Mouse (Mus musculus) forebrain, postnatal 0 days (tissue): Measurements from ENCODE around the gene Arhgef7. TPM values are rescaled to one million over a fixed set of nuclear protein-coding genes. Genes with fewer than 3 reads are reported as not detected.

ENCODE experiments used
- ATAC-seq: fragments of 200-750 bp; cut with Nextera tagmentation; 2 replicates; pipeline ENCODE4 v1.8.0; 2017; ENCODE audit warnings: mild to moderate bottlenecking, moderate library complexity
- DNase-seq: peaks from one replicate; pipeline ENCODE4 v3.0.0-alpha.2; 2015
- H3K27ac ChIP-seq: fragments of 300-500 bp; sonication (generic); 2 replicates; pipeline ENCODE4 v1.5.1; 2014; ENCODE audit warnings: low read depth, mild to moderate bottlenecking, antibody characterized with exemption, low read length, moderate library complexity, mixed read lengths
- H3K27me3 ChIP-seq: fragments of 300-500 bp; sonication (generic); 2 replicates; pipeline ENCODE4 v1.6.1; 2014; ENCODE audit warnings: mild to moderate bottlenecking, low read length, mixed read lengths; ENCODE audit not compliant: insufficient read depth
- H3K36me3 ChIP-seq: fragments of 300-500 bp; sonication (generic); 2 replicates; pipeline ENCODE4 v1.6.1; 2014; ENCODE audit warnings: mild to moderate bottlenecking, moderate library complexity; ENCODE audit not compliant: insufficient read depth
- H3K4me1 ChIP-seq: fragments of 300-500 bp; sonication (generic); 2 replicates; pipeline ENCODE4 v1.6.1; 2014; ENCODE audit warnings: antibody characterized with exemption; ENCODE audit not compliant: insufficient read depth
- H3K4me2 ChIP-seq: fragments of 300-500 bp; sonication (generic); 2 replicates; pipeline ENCODE4 v1.6.1; 2014; ENCODE audit warnings: low read depth, mild to moderate bottlenecking, moderate library complexity
- H3K4me3 ChIP-seq: fragments of 300-500 bp; sonication (generic); 2 replicates; pipeline ENCODE4 v1.5.1; 2014; ENCODE audit warnings: low read depth, low read length, mixed read lengths
- H3K9ac ChIP-seq: fragments of 300-500 bp; sonication (generic); 2 replicates; pipeline ENCODE4 v1.6.1; 2014; ENCODE audit warnings: mild to moderate bottlenecking
- H3K9me3 ChIP-seq: fragments of 300-500 bp; sonication (generic); 2 replicates; pipeline ENCODE4 v1.6.1; 2016; ENCODE audit warnings: low read length
- CTCF ChIP-seq: sonication (generic); IDR thresholded peaks from 2 replicates; pipeline ENCODE4 v1.5.1; 2016; ENCODE audit warnings: antibody characterized with exemption, control low read depth, low read depth
- WGBS: fragments of 180-500 bp; shearing (Covaris S2); extraction: QIAGEN DNeasy Blood & Tissue Kit; methylation state at CpG from one replicate; pipeline ENCODE4 v1.1.7; 2014; 5-methylcytosine and 5-hydroxymethylcytosine counted together
- polyA plus RNA-seq: library from polyadenylated mRNA; unstranded; fragments of >200 nt; fragmentation: Nextera tagmentation; extraction: Ambion mirVana; gene quantifications from 2 replicates; pipeline ENCODE4 v1.2.1, GENCODE M21; 2015
- total RNA-seq: library from RNA; depleted of rRNA; stranded (reverse); fragments of >200 nt; gene quantifications from 2 replicates; pipeline ENCODE4 v1.2.3, GENCODE M21; 2014

Gene Arhgef7
- total and polyA plus RNA-seq, 2 experiments from 2014 or later, result 59.5 to 114 TPM

GRCm38 (mm10) chr8:11797729-11798479 is 70.4 kb downstream of the Arhgef7 start:
- Histone ChIP-seq H3K9me3 (no peaks in the 10 kb centered on the region), H3K27me3 (no peaks in the 10 kb centered on the region), H3K9ac (no peak overlapping the region), H3K36me3 (peaks cover 31% of the 10 kb centered on the region), H3K4me1 (no peaks in the 10 kb centered on the region), H3K4me2 (no peak overlapping the region), H3K4me3 (no peak overlapping the region), H3K27ac (no peak overlapping the region; the same call in 1 of the 2 replicates)
- ATAC-seq (peak; percentile 63), DNase-seq (peak; percentile 50)
- 64% methylated on average over 14 of the region's 14 CpGs for WGBS
- no peak for TF ChIP-seq CTCF

- no peak overlapping the region for H3K27ac ChIP-seq
- 81% methylated on average over 4 of the region's 4 CpGs for WGBS
- ATAC-seq, result peak; percentile 46
- no peak for DNase-seq
- no peak for TF ChIP-seq CTCF
- H3K9ac ChIP-seq, result no peak overlapping the region
- H3K36me3 ChIP-seq, result peaks cover 31% of the 10 kb centered on the region
- no peak overlapping the region for H3K4me3 ChIP-seq
- no peaks in the 10 kb centered on the region for H3K9me3 ChIP-seq
- H3K27me3 ChIP-seq, result no peaks in the 10 kb centered on the region
- H3K4me1 ChIP-seq, result no peaks in the 10 kb centered on the region
- no peak overlapping the region for H3K4me2 ChIP-seq
These were observed 71.0 kb downstream of the Arhgef7 start for GRCm38 (mm10) chr8:11798480-11798867.

GRCm38 (mm10) chr8:11799098-11799497 is 71.6 kb downstream of the Arhgef7 start:
- WGBS, result 90% methylated on average over 3 of the region's 3 CpGs
- H3K36me3 ChIP-seq, result peaks cover 35% of the 10 kb centered on the region
- TF ChIP-seq CTCF, result no peak
- no peak for DNase-seq
- H3K4me2 ChIP-seq, result no peak overlapping the region
- H3K27ac ChIP-seq, result no peak overlapping the region
- no peaks in the 10 kb centered on the region for H3K27me3 ChIP-seq
- no peak overlapping the region for H3K9ac ChIP-seq
- H3K4me1 ChIP-seq, result no peaks in the 10 kb centered on the region
- no peak overlapping the region for H3K4me3 ChIP-seq
- no peaks in the 10 kb centered on the region for H3K9me3 ChIP-seq
- no peak for ATAC-seq

GRCm38 (mm10) chr8:11800481-11800880 is 73.0 kb downstream of the Arhgef7 start:
- H3K36me3 ChIP-seq, result peaks cover 43% of the 10 kb centered on the region
- WGBS, result 89% methylated on average over 7 of the region's 7 CpGs
- TF ChIP-seq CTCF, result no peak
- no peak for DNase-seq
- H3K27ac ChIP-seq, result no peak overlapping the region
- no peaks in the 10 kb centered on the region for H3K9me3 ChIP-seq
- no peaks in the 10 kb centered on the region for H3K4me1 ChIP-seq
- no peak overlapping the region for H3K4me3 ChIP-seq
- no peak for ATAC-seq
- 0 out of 2 replicates have a peak overlapping the region, but pooled peaks have one; percentile 3 for H3K9ac ChIP-seq
- H3K27me3 ChIP-seq, result no peaks in the 10 kb centered on the region
- no peak overlapping the region for H3K4me2 ChIP-seq

GRCm38 (mm10) chr8:11801571-11801970 is 74.0 kb downstream of the Arhgef7 start:
- Histone ChIP-seq H3K27ac (no peak overlapping the region), H3K4me1 (no peaks in the 10 kb centered on the region), H3K4me3 (no peak overlapping the region), H3K4me2 (no peak overlapping the region), H3K36me3 (peaks cover 48% of the 10 kb centered on the region), H3K9me3 (no peaks in the 10 kb centered on the region), H3K27me3 (no peaks in the 10 kb centered on the region), H3K9ac (no peak overlapping the region)
- ATAC-seq, result no peak
- TF ChIP-seq CTCF, result no peak
- no peak for DNase-seq
- 33% methylated on average over 8 of the region's 8 CpGs for whole genome bisulfite sequencing

- Histone ChIP-seq H3K27me3 (no peaks in the 10 kb centered on the region), H3K4me3 (no peak overlapping the region), H3K36me3 (peaks cover 74% of the 10 kb centered on the region), H3K9ac (no peak overlapping the region), H3K27ac (no peak overlapping the region), H3K9me3 (no peaks in the 10 kb centered on the region), H3K4me1 (no peaks in the 10 kb centered on the region), H3K4me2 (no peak overlapping the region)
- TF ChIP-seq CTCF, result no peak
- 93% methylated on average over 4 of the region's 4 CpGs for WGBS
- no peak for ATAC-seq
- DNase-seq, result no peak
These were observed 77.4 kb downstream of the Arhgef7 start for GRCm38 (mm10) chr8:11804914-11805313.

GRCm38 (mm10) chr8:11806252-11806651 is 78.7 kb downstream of the Arhgef7 start:
- H3K27ac ChIP-seq, result no peak overlapping the region
- H3K4me3 ChIP-seq, result no peak overlapping the region
- no peak overlapping the region for H3K4me2 ChIP-seq
- TF ChIP-seq CTCF, result no peak
- DNase-seq, result peak; percentile 52
- no peaks in the 10 kb centered on the region for H3K27me3 ChIP-seq
- no peak overlapping the region for H3K9ac ChIP-seq
- ATAC-seq, result 0 out of 2 replicates have a peak, but pooled peaks have one; percentile 7
- WGBS, result 69% methylated on average over 6 of the region's 6 CpGs
- no peaks in the 10 kb centered on the region for H3K4me1 ChIP-seq
- H3K36me3 ChIP-seq, result peaks cover 82% of the 10 kb centered on the region
- no peaks in the 10 kb centered on the region for H3K9me3 ChIP-seq
